Mouse (Mus musculus) T-helper 2 cell (primary cell): Measurements from ENCODE around the gene Bicral.
"Not testable (repeated sequence)": the region's sequence is repeated elsewhere in the genome, so short reads cannot be mapped to it uniquely, and the experiment has no call there.

Source experiments
- in situ Hi-C: fragments of 300-600 bp; cut with MboI, MseI; formaldehyde crosslinking; loops from one replicate; pipeline ENCODE4 v1.15.1; 2025; ENCODE audit warnings: high pct_unique_total_duplicates

Bicral gene

DNA sequence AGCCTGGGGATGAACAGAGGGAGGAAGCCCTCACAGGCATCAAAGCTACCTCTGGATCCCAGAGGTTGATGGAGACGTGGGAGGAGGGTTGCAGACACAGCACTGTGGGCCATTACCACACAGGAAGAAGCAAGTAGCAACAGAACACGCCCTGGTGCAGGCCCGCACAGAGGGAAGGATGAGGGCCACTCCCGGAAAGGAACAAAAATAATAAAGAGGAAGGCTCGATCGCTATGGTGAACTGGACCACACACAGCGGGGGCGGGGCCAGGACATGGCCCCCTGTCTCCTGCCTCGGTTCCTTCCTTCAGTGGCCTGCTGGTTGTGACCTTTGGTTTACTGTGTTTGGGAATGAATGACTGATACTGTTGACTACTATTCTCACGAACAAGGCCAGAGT lies 58.6 kb downstream of the Bicral start:
- in situ Hi-C loops, result no loop called here

DNA sequence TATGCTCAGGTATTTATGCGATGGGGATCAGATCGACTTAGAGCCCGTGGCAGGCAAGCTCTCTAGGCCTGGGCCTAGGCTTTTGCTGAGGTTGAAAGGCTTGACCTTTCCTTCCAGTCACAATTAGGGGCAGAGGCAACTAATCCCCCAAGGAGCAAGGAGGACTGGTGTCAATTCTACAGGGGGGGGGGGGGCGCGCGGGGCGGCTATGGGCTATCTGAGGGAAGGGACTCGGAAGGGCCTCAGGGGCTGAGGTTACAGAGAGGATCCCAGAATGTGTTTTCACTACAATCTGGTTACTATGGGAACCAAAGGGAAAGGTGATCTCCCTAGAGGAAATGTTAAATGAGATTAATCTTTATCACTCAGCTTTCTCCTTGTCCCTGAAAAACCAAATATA lies 60.9 kb downstream of the Bicral start:
- in situ Hi-C loops, result no loop called here

DNA sequence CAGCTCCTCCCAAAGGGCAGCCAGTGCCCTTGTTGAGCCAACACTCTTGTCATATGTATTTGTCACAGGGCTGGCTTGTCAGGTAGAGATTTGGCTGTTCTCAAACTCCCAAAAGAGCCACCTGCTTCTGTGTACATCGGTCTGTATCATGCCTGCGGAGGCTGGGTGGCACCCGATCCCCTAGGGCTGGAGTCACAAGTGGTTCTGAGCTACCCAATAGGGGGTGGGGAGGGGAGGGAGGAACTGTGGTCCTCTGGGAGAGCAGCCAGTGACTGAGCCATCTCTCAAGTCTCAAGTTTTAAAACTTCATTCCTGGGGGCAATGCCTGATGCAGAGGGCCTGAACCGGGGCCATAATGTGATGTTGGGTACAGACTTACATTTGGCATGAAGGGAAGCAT lies 61.5 kb downstream of the Bicral start:
- in situ Hi-C loops, result no loop called here

DNA sequence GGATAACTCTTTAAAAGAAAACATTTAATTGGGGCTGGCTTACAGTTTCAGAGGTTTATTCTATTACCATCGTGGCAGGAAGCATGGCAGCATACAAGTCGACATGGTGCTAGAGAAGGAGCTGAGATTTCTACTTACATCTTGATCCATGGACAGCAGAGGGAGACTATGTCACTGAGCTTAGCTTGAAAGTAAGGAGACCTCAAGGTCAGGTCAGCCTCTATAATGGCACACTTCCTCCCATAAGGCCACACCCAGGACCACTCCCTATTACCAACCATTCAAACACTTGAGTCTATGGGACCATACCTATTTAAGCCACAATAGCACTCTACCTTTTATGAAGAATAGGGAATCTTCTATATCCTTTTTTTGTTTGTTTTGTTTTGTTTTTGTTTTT lies 65.3 kb downstream of the Bicral start:
- in situ Hi-C loops, result no loop called here

DNA sequence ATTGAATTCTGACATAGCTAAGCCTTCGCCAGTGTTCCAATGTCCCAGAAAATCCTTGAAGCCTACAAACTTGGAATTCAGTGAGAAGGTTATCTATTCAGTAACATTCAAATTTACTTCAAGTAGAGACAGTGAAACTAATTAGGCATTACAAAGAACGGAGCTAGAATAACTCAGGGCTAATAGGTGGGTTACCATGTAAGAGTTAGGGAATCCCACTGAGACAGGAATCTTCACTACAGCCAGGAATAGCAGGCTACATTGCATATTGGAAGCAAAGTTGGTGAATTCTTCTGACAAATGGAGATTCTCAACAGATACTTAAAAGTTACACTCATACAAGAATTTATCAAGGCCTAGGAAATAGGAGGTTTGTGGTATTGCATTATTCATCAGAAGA lies 70.3 kb downstream of the Bicral start:
- in situ Hi-C loops, result not testable (repeated sequence)

DNA sequence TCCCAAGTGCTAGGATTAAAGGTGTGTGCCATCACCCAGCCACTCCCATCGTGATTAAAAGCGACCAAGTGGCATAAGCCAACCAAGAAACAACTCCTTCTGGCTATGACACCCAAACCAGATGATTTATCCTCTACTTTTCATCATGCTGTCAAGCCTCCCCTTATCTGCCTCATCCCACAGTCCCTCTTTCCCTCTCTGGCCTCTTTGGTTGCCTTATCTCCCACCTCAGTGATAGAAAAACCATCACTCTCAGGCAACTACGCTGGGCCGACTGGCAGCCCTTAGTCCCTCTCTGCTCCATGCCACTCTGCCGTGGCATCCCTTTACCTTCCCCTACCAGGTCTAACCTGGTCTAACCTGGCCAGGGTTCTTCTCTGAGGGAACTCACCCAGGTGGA lies 71.3 kb downstream of the Bicral start:
- in situ Hi-C loops, result no loop called here

DNA sequence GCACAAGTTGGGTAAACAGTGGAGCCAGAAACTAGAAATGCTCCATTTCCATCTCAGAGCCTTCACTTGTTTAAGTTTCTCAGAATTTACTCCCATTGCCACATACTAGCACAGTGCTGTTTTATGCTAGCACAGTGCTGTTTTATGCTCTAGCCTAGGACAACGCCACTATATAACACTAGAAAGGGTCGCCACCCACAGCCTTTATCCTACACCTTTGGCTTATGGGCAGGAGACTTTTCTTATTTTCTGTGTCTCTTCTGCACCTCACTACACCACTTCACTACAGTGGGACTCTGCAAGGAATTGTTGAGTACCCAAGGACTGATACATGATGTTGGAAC lies 75.1 kb downstream of the Bicral start:
- in situ Hi-C loops, result loop anchor here (5.0 kb wide), 1 partner anchor 99 kb away; no protein-coding TSS in a partner anchor

DNA sequence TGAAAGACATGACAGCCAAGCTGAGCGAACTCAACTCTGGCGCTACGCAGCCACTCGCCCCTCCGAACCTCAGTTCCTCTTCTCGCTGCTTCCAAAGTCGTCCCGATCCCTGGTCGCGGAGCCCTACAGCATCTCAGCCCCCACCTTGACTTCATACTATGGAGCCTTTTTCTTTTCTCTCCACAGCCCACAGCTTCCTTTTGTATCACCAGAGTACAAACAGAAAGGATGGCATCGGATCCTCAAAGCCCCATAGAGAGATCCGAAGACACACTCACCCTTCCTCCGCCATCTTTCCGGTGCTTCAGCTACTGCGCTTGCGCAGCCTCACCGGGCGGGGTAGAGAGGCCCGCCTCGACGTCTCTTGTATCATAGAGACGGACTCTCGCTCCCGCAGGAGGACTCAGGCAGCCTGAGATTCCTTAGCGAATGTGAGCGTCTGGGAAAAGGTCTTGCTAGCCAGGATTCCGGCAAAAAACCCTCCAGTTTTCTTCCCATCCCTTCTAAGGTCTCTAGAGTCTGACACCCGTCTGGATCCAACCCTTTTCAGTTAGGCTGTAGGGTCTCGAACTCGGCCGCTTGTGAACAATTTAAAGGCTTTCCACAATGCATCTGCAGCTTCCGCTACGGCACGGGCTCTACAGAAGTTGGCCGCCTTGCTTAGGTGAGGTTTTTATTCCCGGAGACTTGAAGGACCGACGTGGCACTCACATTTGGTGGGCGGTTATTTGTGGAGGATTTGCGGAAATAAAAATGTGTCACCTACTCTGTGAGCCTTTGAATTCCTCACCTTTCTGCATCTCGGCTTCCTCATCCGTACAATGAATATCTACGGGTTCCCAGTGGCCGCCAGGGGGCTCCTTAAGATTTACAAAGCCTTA lies 75.7 kb downstream of the Bicral start, which contains the start of gene Rpl7l1:
Rpl7l1 (minus strand) TSS at position 332 of the 881 bp plus-strand sequence.
- in situ Hi-C loops, result loop anchor here (5.0 kb wide), 1 partner anchor 100 kb away; no protein-coding TSS in a partner anchor

DNA sequence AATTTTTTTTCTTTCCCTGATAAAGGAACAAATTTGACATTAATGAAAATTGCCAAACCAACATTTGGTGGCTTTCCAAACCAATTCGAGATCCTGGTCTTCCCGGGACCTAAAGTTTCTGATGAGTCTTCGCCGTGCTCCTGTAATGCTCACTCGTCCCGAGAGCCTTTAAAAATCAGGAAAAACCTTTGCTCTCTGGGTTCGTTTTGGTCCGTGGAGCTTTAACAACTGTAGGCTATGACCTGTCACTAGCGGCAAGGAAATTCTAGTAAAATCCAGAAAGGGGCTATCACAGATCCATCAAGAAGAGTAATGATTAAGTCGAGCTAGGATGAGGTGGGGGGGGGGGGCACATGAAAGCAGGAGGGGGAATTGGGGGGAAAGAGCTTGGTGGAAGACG lies 76.4 kb downstream of the Bicral start:
- in situ Hi-C loops, result loop anchor here (5.0 kb wide), 1 partner anchor 100 kb away; no protein-coding TSS in a partner anchor

DNA sequence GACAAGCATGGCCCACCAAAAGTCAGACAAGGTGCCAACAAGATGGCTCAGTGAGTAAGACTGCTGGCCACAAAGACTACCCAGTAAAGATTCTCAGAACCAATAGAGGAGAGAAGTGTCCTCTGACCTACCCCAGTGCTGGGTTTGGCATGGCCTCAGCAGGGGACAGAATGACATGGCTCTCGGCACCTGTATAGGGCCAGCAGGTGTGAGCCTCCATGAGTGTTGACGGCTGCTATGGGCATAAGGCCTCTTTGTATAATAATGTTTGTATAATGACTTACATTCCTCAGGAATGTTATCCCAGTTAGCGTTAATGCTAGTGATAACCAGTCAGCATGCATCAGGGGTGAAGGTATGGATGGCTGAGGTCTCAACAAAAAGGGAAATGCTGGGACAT lies 82.2 kb downstream of the Bicral start:
- in situ Hi-C loops, result no loop called here

DNA sequence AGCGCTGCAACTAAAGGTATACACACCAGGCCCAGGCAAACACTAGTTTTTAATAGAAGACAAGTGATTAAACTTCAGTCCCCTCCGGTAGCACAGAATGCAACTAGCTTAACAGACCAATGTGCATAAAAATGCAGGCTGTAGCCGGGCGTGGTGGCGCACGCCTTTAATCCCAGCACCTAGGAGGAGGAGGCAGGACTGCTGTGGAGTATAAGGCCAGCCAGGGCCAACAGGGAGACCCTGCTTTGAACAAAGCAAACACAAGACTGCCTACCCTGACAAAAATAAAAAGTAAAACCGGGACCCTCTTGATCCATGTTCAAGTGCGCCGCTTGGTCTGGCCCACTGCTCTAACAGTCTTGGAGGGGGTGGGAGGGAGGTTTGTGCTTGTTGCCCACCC lies 83.2 kb downstream of the Bicral start:
- in situ Hi-C loops, result no loop called here

DNA sequence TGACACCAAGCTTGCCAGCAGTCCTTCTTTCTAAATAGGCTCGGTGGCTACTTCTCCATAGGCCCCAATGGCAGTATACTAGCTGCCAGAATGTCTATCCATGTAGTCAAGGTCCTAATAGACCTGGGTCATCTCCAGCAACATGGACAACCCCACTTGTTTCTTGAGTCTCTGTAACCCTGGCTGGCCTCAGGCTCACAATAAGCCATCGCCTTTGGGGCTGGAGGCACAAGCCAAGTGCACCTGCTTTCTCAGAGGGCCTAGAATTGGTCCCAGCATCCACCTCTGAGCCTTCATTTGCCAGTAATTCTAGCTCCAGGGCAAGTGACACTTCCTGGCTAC lies 84.2 kb downstream of the Bicral start:
- in situ Hi-C loops, result no loop called here

DNA sequence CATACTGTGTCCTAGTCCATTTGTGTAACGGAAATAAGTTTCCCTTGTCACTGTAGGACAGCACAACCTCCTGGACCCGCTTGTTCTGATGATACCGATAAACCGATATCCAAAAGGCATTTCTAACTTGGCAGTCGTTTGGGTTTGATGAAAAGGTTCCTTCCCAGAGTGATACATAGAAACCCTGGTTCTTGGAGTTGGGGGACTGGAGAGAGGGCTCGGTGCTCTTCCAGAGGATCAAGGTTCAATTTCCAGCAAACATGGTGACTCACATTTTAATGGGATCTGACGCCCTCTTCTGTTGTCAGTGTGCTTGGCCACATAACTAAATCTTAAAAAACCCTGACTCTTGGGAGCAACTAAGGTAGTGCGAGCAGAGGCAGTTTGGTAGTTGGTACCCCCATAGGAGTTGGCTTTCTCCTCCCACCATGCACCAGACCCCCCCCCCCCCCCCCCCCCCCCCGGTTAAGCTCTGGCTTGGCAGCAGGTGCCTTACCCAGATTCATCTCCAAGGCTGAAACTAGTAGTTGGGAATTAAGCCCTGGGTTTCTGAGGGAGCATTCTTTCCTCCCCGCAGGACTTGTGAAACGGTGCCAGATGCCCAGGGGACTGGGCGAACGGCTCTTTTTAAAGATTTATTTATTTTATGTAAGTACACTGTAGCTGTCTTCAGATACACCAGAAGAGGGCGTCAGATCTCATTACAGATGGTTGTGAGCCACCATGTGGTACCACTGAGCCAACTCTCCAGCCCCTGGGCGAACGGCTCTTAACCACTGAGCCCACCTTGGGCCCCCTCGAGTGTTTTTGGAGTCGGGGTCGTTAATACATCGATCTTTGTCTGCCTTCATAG lies 84.8 kb downstream of the Bicral start:
- in situ Hi-C loops, result no loop called here

DNA sequence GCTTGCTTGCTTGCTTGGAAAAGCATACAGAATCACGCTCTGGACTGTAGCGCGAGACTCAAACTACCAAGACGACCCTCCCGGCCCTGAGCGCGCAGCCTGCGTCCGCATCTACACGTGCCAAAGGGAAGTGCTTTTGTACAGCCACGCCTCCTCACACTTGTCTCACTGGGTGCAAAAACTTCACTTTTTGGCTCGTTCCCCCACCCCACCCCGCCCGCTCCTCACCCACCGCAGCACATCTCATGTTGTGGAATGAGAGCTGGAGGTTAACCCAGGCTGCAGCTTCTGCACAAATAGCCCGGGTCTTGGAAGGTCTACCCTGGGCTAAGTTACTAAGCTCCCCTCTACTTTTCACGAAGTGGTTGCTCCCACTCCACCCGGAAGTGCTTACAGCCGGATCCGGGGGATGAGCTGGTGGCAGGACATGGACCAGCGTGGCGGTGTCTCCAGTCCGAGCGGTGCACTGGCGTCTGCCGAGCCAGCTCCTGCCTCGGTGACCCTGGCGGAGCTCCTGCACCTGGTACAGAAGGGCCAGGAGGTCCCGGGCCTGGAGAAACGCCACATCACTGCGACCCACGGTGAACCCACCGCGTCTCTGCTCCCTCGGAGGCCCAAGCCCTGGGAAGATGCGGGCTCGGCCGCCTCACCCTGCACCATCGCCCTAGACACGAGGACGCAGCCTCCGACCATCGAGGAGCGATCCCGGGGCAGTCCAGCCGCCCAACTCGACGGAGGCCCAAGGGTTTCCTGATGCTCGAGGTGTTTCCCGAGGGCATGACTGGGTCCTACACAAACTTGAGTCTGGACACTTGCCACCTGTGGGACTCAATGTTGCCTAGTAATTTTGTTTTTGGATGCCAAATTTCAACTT lies 85.6 kb downstream of the Bicral start, which contains the start of gene 2310039H08Rik:
2310039H08Rik (plus strand) TSS at position 232 of the 874 bp plus-strand sequence.
- in situ Hi-C loops, result no loop called here

DNA sequence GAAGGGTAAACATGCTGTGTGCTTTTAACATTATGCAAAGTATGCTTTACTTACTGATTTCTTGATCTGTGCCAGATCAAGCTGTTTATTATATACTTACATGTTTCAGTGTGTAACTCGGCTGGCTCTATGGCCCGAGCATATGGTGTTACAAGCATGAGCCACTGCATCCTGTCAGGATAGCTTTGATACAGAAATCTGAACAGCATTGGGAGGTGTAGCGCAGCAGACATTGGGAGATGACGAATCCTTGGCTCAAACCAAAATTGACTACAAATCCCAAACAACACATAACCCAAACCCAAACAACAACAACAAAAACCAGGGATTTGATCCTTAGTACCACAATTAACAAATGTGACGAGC lies 86.3 kb downstream of the Bicral start:
- in situ Hi-C loops, result no loop called here

DNA sequence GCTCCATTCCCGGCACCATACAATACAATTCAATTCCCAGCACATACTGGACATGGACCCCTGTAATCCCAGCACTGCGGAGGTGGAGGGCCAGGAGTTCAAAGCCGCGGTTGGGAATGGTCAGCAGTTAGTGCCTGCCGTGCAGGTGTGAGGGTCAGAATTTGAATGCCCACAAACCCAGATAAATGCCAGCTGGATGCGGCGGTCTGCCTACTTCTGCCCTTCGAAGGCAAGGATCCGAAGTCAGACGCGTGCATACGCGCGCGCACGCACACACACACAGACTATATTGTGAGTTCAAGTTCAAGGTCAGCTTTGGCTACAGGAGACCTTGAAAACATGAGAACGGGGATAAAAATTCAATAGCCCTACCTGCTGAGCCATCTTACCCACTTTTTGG lies 86.7 kb downstream of the Bicral start:
- in situ Hi-C loops, result no loop called here

DNA sequence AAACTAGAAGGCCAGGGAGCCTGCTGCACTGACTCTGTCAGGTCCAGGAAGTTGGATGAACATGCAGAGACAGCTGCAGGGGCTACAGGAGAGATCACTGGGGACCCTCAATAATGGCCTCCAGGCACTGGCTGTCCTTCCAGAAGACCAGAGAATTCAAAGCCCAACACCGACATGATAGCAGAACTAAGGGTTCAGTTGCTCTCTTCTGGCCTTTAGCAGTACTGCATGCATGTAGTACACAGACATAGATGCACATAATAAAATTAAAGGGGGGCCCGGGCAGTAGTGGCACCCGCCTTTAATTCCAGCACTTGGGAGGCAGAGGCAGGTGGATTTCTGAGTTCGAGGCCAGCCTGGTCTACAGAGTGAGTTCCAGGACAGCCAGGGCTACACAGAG lies 87.3 kb downstream of the Bicral start:
- in situ Hi-C loops, result no loop called here

DNA sequence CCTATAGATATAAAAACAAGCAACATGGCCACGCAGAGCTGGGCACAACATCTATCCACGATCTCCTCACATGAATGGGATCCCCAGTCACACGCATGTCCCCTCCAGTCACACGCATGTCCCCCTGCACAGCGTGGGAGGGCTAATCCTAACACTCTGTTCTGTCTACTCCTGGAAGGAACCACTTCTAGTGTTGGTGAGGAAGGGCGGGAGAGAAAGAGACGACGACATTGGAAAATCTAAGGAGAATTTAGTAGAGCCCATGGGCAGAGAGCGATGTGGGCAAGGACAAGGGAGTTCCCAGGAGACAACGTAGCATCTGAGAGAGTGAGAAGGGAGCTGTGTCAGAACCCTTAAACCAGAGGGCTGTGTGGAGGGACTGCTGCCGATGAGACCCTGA lies 87.7 kb downstream of the Bicral start:
- in situ Hi-C loops, result no loop called here

DNA sequence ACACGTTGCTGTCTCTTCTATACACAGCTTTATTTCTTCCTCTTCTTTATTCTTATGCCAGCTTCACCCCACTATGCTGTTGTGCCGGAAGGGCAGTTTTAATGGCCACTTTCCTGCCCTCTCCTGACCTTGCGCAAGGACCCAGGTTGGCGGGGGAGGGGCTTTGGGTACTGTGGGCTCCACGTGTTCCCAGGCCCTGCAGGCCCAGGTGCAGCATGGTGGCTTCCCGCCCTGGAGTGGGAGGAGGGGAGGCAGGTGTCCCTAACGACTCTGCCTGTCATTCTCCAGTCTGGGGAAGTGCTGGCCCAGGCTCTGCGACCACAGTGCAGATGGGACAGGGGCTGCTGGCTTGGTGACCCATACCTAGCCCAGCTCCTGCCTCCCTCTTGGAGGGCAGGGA lies 90.4 kb downstream of the Bicral start:
- in situ Hi-C loops, result no loop called here

DNA sequence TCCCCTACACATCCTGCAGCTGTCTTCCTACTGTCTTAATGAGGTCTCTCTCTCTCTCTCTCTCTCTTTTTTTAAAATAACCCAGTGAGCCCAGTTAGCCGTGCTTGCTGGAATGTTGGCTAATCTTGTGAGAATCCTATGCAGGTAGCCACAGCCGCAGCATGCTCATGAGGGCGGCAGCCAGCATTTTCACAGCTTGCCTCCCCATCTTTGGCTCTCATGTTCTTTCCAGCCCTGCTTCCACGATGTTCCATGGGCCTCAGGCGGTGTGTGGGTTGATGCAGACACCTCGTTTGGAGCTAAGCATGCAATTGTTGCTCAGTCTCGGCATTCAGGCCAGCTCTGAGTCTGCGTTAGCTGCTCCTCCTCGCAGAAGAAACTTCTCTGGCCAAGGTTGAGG lies 93.4 kb downstream of the Bicral start:
- in situ Hi-C loops, result not testable (repeated sequence)

DNA sequence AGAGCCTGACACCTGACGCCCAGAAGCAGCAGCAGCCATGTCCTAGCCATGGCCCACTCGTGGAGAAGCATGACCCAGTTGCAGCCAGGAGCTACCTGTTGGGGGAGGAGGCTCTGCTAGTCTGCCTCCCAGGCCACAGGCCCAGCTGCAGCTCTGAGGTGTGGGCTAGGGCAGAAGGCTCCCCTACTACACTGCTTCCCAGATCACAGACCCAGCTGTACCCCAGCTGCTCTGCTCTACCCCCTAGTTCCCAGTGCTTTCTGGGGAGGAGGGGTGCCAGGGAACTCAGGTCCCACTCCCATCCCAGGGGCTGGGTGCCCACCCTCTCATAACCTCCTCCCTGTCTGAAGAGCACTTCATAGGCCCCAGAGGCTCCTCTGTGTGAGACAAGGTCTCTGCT lies 94.7 kb downstream of the Bicral start, which contains the start of gene Ptcra:
Ptcra (minus strand) TSS at position 169 of the 400 bp plus-strand sequence.
- in situ Hi-C loops, result no loop called here

DNA sequence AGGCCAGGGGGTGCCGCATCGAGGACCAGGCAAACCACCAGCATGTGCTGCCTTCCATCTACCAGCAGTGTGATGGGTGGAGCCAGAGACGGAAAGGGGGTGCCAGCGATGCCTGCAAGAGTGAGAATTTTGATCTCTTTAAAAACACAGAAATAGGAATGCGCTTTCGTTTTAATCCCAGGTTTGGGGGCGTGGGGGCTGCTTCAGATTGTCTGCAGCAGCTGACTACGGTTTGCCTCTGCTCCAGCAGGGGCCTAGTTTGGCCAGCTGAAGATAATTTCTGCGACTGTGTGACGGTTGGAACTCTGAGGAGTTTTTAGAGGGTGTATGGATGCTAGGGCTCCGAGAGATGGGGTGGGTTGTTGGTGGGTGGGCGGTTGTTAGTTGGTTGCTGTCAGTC lies 99.5 kb downstream of the Bicral start:
- in situ Hi-C loops, result no loop called here
